Mouse (Mus musculus): ENCODE data around the gene Plk2.

The Plk2 gene

GRCm38 (mm10) chr13:110406152-110406551 lies 11.3 kb downstream of the Plk2 start:
- no peak for DNase-seq (ENCODE audit: low spot score)

DNA sequence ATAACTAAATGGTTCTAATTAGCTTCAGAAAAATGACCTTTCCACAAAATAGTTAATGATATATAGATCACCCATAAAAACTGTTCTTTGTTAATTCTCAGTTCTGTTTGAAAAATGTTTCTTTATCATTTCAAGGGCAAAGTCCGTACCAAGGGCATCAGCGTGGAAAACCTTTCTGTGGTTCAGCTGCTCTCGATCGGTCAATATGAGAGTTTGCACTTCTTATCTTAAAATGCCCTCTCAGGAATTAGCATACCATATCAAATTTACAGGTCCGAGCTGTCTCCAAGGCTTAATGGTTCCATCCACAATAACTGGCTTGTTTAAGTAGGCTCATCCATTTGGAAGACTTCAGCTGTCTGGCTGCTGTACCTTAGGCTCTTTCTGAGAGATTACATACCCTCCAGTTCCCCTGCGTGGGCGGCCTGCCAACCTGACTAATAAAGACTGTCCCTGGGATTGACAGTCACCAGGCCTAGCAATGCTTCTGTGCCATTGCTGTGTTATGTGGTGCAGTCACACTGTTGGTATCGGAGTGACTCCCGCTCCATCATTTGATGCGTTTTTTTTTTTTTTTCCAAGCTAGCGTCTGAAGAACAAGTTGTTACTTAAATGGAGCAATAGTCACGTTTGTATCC lies 17.8 kb downstream of the Plk2 start:
- DNase-seq (ENCODE audit: low spot score) = no peak

GRCm38 (mm10) chr13:110418656-110419055 lies 23.8 kb downstream of the Plk2 start:
- DNase-seq (ENCODE audit: low spot score) = no peak

GRCm38 (mm10) chr13:110419640-110420039 lies 24.8 kb downstream of the Plk2 start:
- DNase-seq (ENCODE audit: low spot score) = no peak

DNA sequence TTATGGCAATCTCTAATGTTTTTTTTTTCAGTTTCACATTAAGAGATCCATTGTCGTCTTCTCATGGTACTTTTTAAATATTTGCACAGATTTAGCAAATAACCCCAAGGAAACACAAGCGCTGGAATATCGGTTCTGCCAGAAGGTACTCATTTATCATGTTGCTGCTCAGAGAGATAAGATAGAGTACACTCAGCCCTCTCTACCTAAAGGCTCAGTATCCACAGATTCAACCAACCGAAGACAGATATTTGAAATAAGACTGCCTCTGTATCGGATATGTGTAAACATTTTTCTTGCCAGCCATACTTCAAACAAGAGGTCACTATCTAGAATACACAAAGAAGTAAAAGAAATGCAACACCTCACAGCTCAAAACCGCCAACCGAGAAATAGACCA lies 27.6 kb downstream of the Plk2 start:
- no peak for DNase-seq (ENCODE audit: low spot score)

GRCm38 (mm10) chr13:110425512-110426222 lies 30.8 kb downstream of the Plk2 start:
- no peak for DNase-seq (ENCODE audit: low spot score)

- DNase-seq (ENCODE audit: low spot score) = no peak
Observed at GRCm38 (mm10) chr13:110431388-110431787, 36.5 kb downstream of the Plk2 start.

- DNase-seq (ENCODE audit: low spot score) = no peak
Observed at GRCm38 (mm10) chr13:110432062-110432566, 37.3 kb downstream of the Plk2 start.

DNA sequence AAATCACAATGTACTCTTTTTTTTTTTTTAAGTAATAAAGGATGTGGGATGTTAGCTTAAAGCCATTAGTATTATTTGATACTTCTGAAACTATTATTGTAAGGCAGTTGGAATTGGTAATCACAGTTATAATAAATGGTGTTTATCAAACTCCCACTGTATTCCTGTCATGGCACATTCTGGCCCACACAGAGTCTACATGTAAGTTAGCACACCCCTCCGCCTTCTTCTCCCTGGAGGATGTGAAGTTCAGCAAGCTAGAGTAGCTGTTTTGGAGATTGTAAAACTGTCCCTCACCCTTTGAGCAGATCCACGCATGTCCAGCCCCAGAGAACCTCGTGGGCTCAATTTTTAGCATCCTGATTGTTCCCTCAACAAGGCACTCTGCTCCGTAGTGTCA lies 37.8 kb downstream of the Plk2 start:
- no peak for DNase-seq (ENCODE audit: low spot score)

GRCm38 (mm10) chr13:110436692-110437091 lies 41.8 kb downstream of the Plk2 start:
- DNase-seq (ENCODE audit: low spot score) = peak; percentile 11

GRCm38 (mm10) chr13:110438624-110439023 lies 43.8 kb downstream of the Plk2 start:
- DNase-seq (ENCODE audit: low spot score) = no peak

DNA sequence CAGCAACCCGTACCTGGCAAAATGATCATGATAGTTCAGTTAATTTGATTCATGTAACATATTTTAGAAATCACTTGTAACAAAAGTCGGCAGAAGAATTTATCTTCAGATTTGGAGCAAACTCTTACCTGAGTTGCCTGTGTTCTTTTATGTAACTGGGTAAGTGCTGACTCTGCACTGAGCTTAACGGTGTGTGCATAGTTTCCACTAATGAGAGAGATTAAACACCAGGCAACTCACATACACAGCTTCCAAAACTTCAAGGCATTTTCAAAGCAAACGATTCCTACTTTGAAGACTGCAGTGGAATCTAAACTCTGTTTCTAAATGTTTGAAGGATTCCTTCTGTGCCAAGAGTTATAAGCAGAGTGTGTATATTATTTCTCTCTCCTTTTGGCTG lies 49.5 kb downstream of the Plk2 start:
- no peak for DNase-seq (ENCODE audit: low spot score)

GRCm38 (mm10) chr13:110444894-110445293 lies 50.0 kb downstream of the Plk2 start:
- DNase-seq (ENCODE audit: low spot score) = no peak

GRCm38 (mm10) chr13:110446434-110446833 lies 51.6 kb downstream of the Plk2 start:
- DNase-seq (ENCODE audit: low spot score) = no peak

- DNase-seq (ENCODE audit: low spot score) = no peak
Observed at GRCm38 (mm10) chr13:110450056-110450455, 55.2 kb downstream of the Plk2 start.
